Mouse (Mus musculus) embryo, embryonic 11 days (tissue): ENCODE measurements around the gene Prop1.
A peak's percentile ranks its signal among the peaks of the same experiment; 100 is the strongest.

Source experiments
- DNase-seq: peaks from one replicate; pipeline ENCODE4 v3.0.0-alpha.2; 2015

The Prop1 gene

GRCm38 (mm10) chr11:50953665-50954064 lies at the start of gene Prop1:
TSS of gene Prop1 (minus strand) at chr11:50953765.
- no peak for DNase-seq

- no peak for DNase-seq
Observed at GRCm38 (mm10) chr11:51003296-51003695, 49.7 kb upstream of the Prop1 start, which contains the start of gene Olfr51. TSS of gene Olfr51 (plus strand) at chr11:51003596.

GRCm38 (mm10) chr11:50981667-50982066 lies 28.1 kb upstream of the Prop1 start, which contains the start of gene Olfr1377:
TSS of gene Olfr1377 (plus strand) at chr11:50981967.
- no peak for DNase-seq

GRCm38 (mm10) chr11:50977216-50977615 lies 23.7 kb upstream of the Prop1 start:
- DNase-seq = no peak

GRCm38 (mm10) chr11:50966230-50966629 lies 12.7 kb upstream of the Prop1 start, which contains the start of gene Olfr1378:
TSS of gene Olfr1378 (plus strand) at chr11:50966530.
- DNase-seq = no peak

GRCm38 (mm10) chr11:50964886-50965285 lies 11.3 kb upstream of the Prop1 start:
- no peak for DNase-seq

- DNase-seq = no peak
Observed at GRCm38 (mm10) chr11:50952290-50952689, 1.3 kb downstream of the Prop1 start.

- DNase-seq = no peak
Observed at GRCm38 (mm10) chr11:50943506-50943905, 10.1 kb downstream of the Prop1 start, which contains the start of gene 4933414I15Rik. TSS of gene 4933414I15Rik (minus strand) at chr11:50943765.

GRCm38 (mm10) chr11:50942386-50942785 lies 11.2 kb downstream of the Prop1 start:
- DNase-seq = no peak

- peak; percentile 78 for DNase-seq
Observed at GRCm38 (mm10) chr11:50939621-50940366, 13.8 kb downstream of the Prop1 start.

GRCm38 (mm10) chr11:50938435-50938834 lies 15.1 kb downstream of the Prop1 start:
- DNase-seq = no peak

- no peak for DNase-seq
Observed at GRCm38 (mm10) chr11:50932040-50932439, 21.5 kb downstream of the Prop1 start.

GRCm38 (mm10) chr11:50931451-50931866 lies 22.1 kb downstream of the Prop1 start, which contains the start of gene Zfp354b:
TSS of gene Zfp354b (minus strand) at chr11:50931633.
- DNase-seq = peak; percentile 94

GRCm38 (mm10) chr11:50931021-50931420 lies 22.5 kb downstream of the Prop1 start:
- peak; percentile 20 for DNase-seq

GRCm38 (mm10) chr11:50930469-50931014 lies 23.0 kb downstream of the Prop1 start:
- peak; percentile 11 for DNase-seq

- DNase-seq = peak; percentile 95
Observed at GRCm38 (mm10) chr11:50915671-50916320, 37.8 kb downstream of the Prop1 start, which contains the start of gene Zfp2. TSS of gene Zfp2 (minus strand) at chr11:50916165.

GRCm38 (mm10) chr11:50914461-50914860 lies 39.1 kb downstream of the Prop1 start:
- DNase-seq = no peak

GRCm38 (mm10) chr11:50913301-50913700 lies 40.3 kb downstream of the Prop1 start:
- DNase-seq = no peak

- no peak for DNase-seq
Observed at GRCm38 (mm10) chr11:50908136-50908535, 45.4 kb downstream of the Prop1 start.
